Mouse (Mus musculus) midbrain, embryonic 15.5 days (tissue): Measurements from ENCODE around the gene Exd2. TPM values are rescaled to one million over a fixed set of nuclear protein-coding genes. Genes with fewer than 3 reads are reported as not detected.
A peak's percentile ranks its signal among the peaks of the same experiment; 100 is the strongest.
"Not testable (repeated sequence)": the region's sequence is repeated elsewhere in the genome, so short reads cannot be mapped to it uniquely, and the experiment has no call there.

ENCODE experiments used
- ATAC-seq: fragments of 200-750 bp; cut with Nextera tagmentation; replicated peaks from 2 replicates; pipeline ENCODE4 v1.8.0; 2017; ENCODE audit warnings: moderate TSS enrichment
- H3K27ac ChIP-seq: fragments of 300-500 bp; sonication (generic); 2 replicates; pipeline ENCODE4 v1.5.1; 2015; ENCODE audit warnings: mild to moderate bottlenecking, inconsistent platforms
- H3K27me3 ChIP-seq: fragments of 300-500 bp; sonication (generic); replicated peaks from 2 replicates; pipeline ENCODE4 v1.6.1; 2015; ENCODE audit warnings: inconsistent platforms
- H3K36me3 ChIP-seq: fragments of 300-500 bp; sonication (generic); replicated peaks from 2 replicates; pipeline ENCODE4 v1.6.1; 2015; ENCODE audit warnings: inconsistent platforms
- H3K4me1 ChIP-seq: fragments of 300-500 bp; sonication (generic); 2 replicates; pipeline ENCODE4 v1.6.1; 2015; ENCODE audit warnings: inconsistent platforms
- H3K4me2 ChIP-seq: fragments of 300-500 bp; sonication (generic); 2 replicates; pipeline ENCODE4 v1.6.1; 2015; ENCODE audit warnings: inconsistent platforms, mild to moderate bottlenecking, moderate library complexity
- H3K4me3 ChIP-seq: fragments of 300-500 bp; sonication (generic); 2 replicates; pipeline ENCODE4 v1.5.1; 2015; ENCODE audit warnings: mild to moderate bottlenecking, inconsistent platforms
- H3K9ac ChIP-seq: fragments of 300-500 bp; sonication (generic); 2 replicates; pipeline ENCODE4 v1.6.1; 2015; ENCODE audit warnings: mild to moderate bottlenecking, inconsistent platforms
- H3K9me3 ChIP-seq: fragments of 300-500 bp; sonication (generic); 2 replicates; pipeline ENCODE4 v1.6.1; 2016; ENCODE audit warnings: inconsistent platforms
- WGBS: fragments of 180-500 bp; shearing (Covaris S2); methylation state at CpG from one replicate; pipeline ENCODE4 v1.1.7; 2015; ENCODE audit warnings: mixed read lengths; 5-methylcytosine and 5-hydroxymethylcytosine counted together
- polyA plus RNA-seq: library from polyadenylated mRNA; unstranded; fragments of >200 nt; fragmentation: Nextera tagmentation; extraction: Ambion mirVana; gene quantifications from 2 replicates; pipeline ENCODE4 v1.2.1, GENCODE M21; 2015

Exd2 gene
- polyA plus RNA-seq, 1 experiment from 2014 or later = 69.7 TPM

- Histone ChIP-seq H3K36me3 (no peaks in the 10 kb centered on the region), H3K4me3 (no peak overlapping the region), H3K9ac (no peak overlapping the region), H3K9me3 (no peaks in the 10 kb centered on the region), H3K4me2 (no peak overlapping the region), H3K4me1 (no peaks in the 10 kb centered on the region), H3K27me3 (no peaks in the 10 kb centered on the region), H3K27ac (no peak overlapping the region)
- no peak for ATAC-seq
- WGBS = 94% methylated on average over 1 of the region's 1 CpGs
Measured at GRCm38 (mm10) chr12:80453506-80453905, 9.4 kb upstream of the Exd2 start.

- no peak for ATAC-seq
- Histone ChIP-seq H3K27ac (no peak overlapping the region), H3K4me3 (no peak overlapping the region), H3K4me1 (no peaks in the 10 kb centered on the region), H3K27me3 (no peaks in the 10 kb centered on the region), H3K9me3 (no peaks in the 10 kb centered on the region), H3K36me3 (no peaks in the 10 kb centered on the region), H3K9ac (no peak overlapping the region), H3K4me2 (no peak overlapping the region)
- 78% methylated on average over 5 of the region's 5 CpGs for WGBS
Measured at GRCm38 (mm10) chr12:80458033-80458432, 4.9 kb upstream of the Exd2 start.

DNA sequence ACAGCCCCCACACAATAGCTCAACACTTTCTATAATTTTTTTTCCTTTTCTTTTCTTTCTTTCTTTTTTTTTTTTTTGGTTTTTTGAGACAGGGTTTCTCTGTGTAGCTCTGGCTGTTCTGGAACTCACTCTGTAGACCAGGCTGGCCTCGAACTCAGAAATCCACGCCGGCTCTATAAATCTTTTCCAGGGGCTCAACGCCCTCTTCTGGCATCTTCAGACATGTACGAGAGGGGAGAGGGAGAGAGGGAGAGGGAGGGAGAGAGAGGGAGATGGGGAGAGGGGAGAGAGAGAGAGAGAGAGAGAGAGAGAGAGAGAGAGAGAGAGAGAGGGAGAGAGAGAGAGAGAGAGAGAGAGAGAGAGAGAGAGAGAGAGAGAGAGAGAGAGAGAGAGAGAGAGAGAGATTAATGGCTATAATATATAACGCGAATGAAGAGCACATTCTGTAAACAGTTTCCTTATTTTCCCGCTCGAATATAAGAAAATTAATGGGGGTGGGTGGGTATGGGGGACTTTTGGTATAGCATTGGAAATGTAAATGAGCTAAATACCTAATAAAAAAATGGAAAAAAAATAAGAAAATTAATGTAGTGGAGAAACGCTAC, 501 bp upstream of the Exd2 start:
- Histone ChIP-seq H3K4me1 (peaks cover 11% of the 10 kb centered on the region), H3K27ac (peak overlapping the region; percentile 81), H3K9ac (peak overlapping the region; percentile 72; the same call in 1 of the 2 replicates), H3K4me2 (peak overlapping the region; percentile 72), H3K4me3 (peak overlapping the region; percentile 83)
- H3K36me3 ChIP-seq, H3K27me3 ChIP-seq, H3K9me3 ChIP-seq: not testable (repeated sequence)
- ATAC-seq = peak; percentile 13; the same call in 1 of the 2 replicates
- 15% methylated on average over 10 of the region's 10 CpGs for WGBS

DNA sequence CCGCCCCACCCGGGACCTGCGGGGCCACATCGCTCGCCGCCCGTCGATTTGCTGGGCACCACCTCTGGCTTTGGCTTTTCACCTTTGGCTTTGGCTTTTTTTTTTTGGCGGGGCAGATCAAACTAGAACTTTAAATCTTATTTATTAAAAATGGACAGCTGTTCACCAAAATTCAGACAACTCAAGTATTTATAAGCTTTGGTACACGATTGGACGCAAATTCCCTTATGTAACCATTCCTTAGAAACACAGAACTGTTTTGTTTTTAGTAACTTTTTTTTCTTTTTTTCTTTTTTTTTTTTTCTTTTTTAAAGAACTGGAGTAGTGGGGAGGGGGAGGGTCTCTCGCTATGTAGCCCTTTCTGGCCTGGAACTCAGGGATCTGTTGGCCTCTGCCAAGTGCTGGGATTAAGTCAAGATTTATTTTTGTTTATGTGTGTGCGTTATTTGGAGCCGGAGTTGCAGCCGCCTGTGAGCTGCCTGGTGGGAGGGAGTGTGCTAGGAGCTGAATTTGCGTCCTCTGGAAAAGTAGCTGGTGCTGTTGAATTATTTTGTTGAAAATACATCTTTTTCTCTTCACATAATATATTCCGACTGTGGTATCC, 873 bp downstream of the Exd2 start:
- H3K27ac ChIP-seq = peak overlapping the region; percentile 81
- H3K9me3 ChIP-seq = no peaks in the 10 kb centered on the region
- peaks cover 11% of the 10 kb centered on the region for H3K4me1 ChIP-seq
- peak overlapping the region; percentile 72 for H3K9ac ChIP-seq
- WGBS = 5% methylated on average over 17 of the region's 17 CpGs
- peak overlapping the region; percentile 72 for H3K4me2 ChIP-seq
- H3K4me3 ChIP-seq = peak overlapping the region; percentile 83
- ATAC-seq = no peak
- no peaks in the 10 kb centered on the region for H3K27me3 ChIP-seq
- no peaks in the 10 kb centered on the region for H3K36me3 ChIP-seq

DNA sequence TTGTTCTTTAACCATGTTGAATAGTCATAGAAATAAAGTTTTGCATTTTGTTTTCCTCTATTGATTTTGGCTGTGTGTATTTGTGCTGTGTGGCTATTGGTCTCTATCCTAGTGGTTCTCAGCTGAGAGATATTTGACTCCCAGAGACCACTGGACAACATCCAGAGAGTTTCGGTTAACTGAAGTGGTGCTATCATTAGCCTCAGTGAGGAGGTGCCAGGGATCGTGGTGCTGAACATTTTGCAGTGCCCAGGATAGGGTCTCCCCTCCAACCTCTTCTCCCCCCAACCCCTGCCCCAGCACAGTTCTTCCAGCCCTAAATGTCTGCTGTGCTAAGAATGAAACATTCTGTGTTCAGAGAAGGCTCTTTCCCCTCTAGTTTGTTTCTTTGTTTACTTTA, 7.3 kb downstream of the Exd2 start:
- 89% methylated on average over 2 of the region's 2 CpGs for WGBS
- H3K9me3 ChIP-seq = no peaks in the 10 kb centered on the region
- H3K4me1 ChIP-seq = no peaks in the 10 kb centered on the region
- no peak overlapping the region for H3K4me3 ChIP-seq
- H3K27me3 ChIP-seq = no peaks in the 10 kb centered on the region
- no peaks in the 10 kb centered on the region for H3K36me3 ChIP-seq
- H3K27ac ChIP-seq = no peak overlapping the region
- H3K9ac ChIP-seq = no peak overlapping the region
- ATAC-seq = no peak
- no peak overlapping the region for H3K4me2 ChIP-seq

GRCm38 (mm10) chr12:80471926-80472325, 9.0 kb downstream of the Exd2 start:
- 89% methylated on average over 4 of the region's 4 CpGs for WGBS
- H3K27ac ChIP-seq = no peak overlapping the region
- no peak overlapping the region for H3K4me3 ChIP-seq
- no peak overlapping the region for H3K4me2 ChIP-seq
- H3K27me3 ChIP-seq = no peaks in the 10 kb centered on the region
- H3K9me3 ChIP-seq = no peaks in the 10 kb centered on the region
- no peak overlapping the region for H3K9ac ChIP-seq
- no peak for ATAC-seq
- no peaks in the 10 kb centered on the region for H3K36me3 ChIP-seq
- no peaks in the 10 kb centered on the region for H3K4me1 ChIP-seq

- no peaks in the 10 kb centered on the region for H3K9me3 ChIP-seq
- H3K4me1 ChIP-seq = no peaks in the 10 kb centered on the region
- no peak for ATAC-seq
- no peaks in the 10 kb centered on the region for H3K27me3 ChIP-seq
- no peaks in the 10 kb centered on the region for H3K36me3 ChIP-seq
- H3K27ac ChIP-seq = no peak overlapping the region
- H3K4me2 ChIP-seq = no peak overlapping the region
- H3K9ac ChIP-seq = no peak overlapping the region
- H3K4me3 ChIP-seq = no peak overlapping the region
- WGBS = 88% methylated on average over 3 of the region's 3 CpGs
Measured at GRCm38 (mm10) chr12:80473731-80474130, 10.8 kb downstream of the Exd2 start.

- H3K4me1 ChIP-seq = no peaks in the 10 kb centered on the region
- ATAC-seq = no peak
- 92% methylated on average over 3 of the region's 3 CpGs for WGBS
- H3K4me2 ChIP-seq = no peak overlapping the region
- H3K9me3 ChIP-seq = no peaks in the 10 kb centered on the region
- peaks cover 15% of the 10 kb centered on the region; the same call in 1 of the 2 replicates for H3K36me3 ChIP-seq
- no peaks in the 10 kb centered on the region for H3K27me3 ChIP-seq
- H3K9ac ChIP-seq = no peak overlapping the region
- no peak overlapping the region for H3K4me3 ChIP-seq
- no peak overlapping the region for H3K27ac ChIP-seq
Measured at GRCm38 (mm10) chr12:80479986-80480385, 17.1 kb downstream of the Exd2 start.

GRCm38 (mm10) chr12:80483397-80483796, 20.5 kb downstream of the Exd2 start:
- 71% methylated on average over 3 of the region's 3 CpGs for WGBS
- H3K27me3 ChIP-seq = no peaks in the 10 kb centered on the region
- no peak for ATAC-seq
- H3K4me1 ChIP-seq = no peaks in the 10 kb centered on the region
- no peak overlapping the region for H3K4me3 ChIP-seq
- no peak overlapping the region for H3K4me2 ChIP-seq
- no peak overlapping the region for H3K27ac ChIP-seq
- no peaks in the 10 kb centered on the region for H3K9me3 ChIP-seq
- peaks cover 28% of the 10 kb centered on the region; the same call in 1 of the 2 replicates for H3K36me3 ChIP-seq
- H3K9ac ChIP-seq = no peak overlapping the region

DNA sequence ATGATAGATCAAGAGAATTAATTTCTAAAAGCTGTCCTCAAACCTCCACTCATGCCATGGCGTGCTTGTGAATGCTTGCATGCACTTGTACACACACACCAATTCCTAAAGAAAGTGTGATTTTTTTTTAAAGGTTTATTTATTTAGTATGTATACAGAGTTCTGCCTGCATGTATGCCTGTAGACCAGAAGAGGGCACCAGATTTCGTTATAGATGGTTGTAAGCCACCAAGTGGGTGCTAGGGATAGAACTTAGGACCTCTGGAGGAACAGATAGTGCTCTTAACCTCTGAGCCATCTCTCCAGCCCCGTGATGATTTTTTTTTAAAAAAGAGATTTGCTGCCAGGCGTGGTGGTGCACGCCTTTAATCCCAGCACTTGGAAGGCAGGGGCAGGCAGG, 30.4 kb downstream of the Exd2 start:
- Histone ChIP-seq H3K36me3 (peaks cover 37% of the 10 kb centered on the region), H3K9me3 (no peaks in the 10 kb centered on the region), H3K4me2 (no peak overlapping the region), H3K4me3 (no peak overlapping the region), H3K27me3 (no peaks in the 10 kb centered on the region), H3K27ac (no peak overlapping the region), H3K4me1 (no peaks in the 10 kb centered on the region), H3K9ac (no peak overlapping the region)
- WGBS = 95% methylated on average over 5 of the region's 5 CpGs
- no peak for ATAC-seq

DNA sequence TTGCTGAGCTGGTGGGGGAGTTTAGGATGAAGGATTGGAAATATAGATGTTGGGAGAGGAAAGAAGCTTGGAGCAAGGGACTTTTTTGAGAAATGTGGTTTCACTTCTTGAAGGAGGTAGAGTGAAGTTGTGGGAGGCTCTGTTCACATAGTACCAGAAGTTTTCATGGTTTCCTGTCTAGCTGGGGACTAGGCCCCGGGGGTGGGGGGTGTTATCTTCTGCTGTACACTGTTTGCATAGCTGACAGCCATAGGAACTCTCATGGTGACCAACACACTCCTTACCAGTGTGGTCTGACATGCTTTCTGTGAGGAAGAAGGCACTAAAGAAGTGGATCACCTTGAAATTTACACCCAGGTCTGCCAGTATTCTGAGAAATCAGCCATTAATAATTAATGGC, 32.8 kb downstream of the Exd2 start:
- Histone ChIP-seq H3K36me3 (peaks cover 24% of the 10 kb centered on the region), H3K4me1 (no peaks in the 10 kb centered on the region), H3K9ac (no peak overlapping the region), H3K4me3 (no peak overlapping the region), H3K27me3 (no peaks in the 10 kb centered on the region), H3K9me3 (no peaks in the 10 kb centered on the region), H3K4me2 (no peak overlapping the region), H3K27ac (no peak overlapping the region)
- no peak for ATAC-seq
- 77% methylated on average over 1 of the region's 1 CpGs for WGBS

GRCm38 (mm10) chr12:80498356-80498755, 35.5 kb downstream of the Exd2 start:
- Histone ChIP-seq H3K9me3 (no peaks in the 10 kb centered on the region), H3K4me2 (no peak overlapping the region), H3K4me3 (no peak overlapping the region), H3K4me1 (no peaks in the 10 kb centered on the region), H3K36me3 (peaks cover 3% of the 10 kb centered on the region; the same call in 1 of the 2 replicates), H3K9ac (no peak overlapping the region), H3K27ac (no peak overlapping the region), H3K27me3 (no peaks in the 10 kb centered on the region)
- ATAC-seq = no peak
- 52% methylated on average over 4 of the region's 4 CpGs for WGBS

DNA sequence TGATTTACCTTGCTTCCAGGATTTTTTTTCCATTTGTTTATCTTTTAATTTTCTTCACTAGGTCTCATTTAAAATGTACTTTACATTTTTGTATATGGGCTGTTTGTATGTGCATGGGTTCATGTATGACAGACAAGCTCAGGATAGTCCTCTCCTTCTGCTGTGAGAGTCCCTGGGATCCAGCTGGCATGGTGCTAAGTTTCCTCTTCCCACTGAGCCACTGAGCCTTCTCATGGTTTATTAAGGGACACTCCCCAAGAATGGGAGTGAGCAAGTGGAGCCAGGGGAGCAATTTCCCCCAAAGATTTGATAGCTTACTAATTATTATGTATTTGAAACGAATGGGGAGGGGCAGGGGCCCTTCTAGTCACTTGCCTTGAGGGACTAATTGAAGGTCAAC, 37.6 kb downstream of the Exd2 start:
- Histone ChIP-seq H3K4me3 (no peak overlapping the region), H3K27ac (no peak overlapping the region), H3K27me3 (no peaks in the 10 kb centered on the region), H3K4me2 (no peak overlapping the region), H3K36me3 (no peaks in the 10 kb centered on the region), H3K9me3 (no peaks in the 10 kb centered on the region), H3K9ac (no peak overlapping the region), H3K4me1 (no peaks in the 10 kb centered on the region)
- no peak for ATAC-seq
- 50% methylated on average over 1 of the region's 1 CpGs for WGBS
